Mouse (Mus musculus): ENCODE results near the gene Gm26938. TPM values are rescaled to one million over a fixed set of nuclear protein-coding genes. Genes with fewer than 3 reads are reported as not detected.
A peak's percentile ranks its signal among the peaks of the same experiment; 100 is the strongest.

The Gm26938 gene
- polyA plus RNA-seq, 1 experiment: not detected

- H3K27ac ChIP-seq (ENCODE audit: insufficient read depth, low read depth, low read length): no peak overlapping the region
- TF ChIP-seq POLR2A (IDR thresholded peaks at IDR 0.05; ENCODE audit: borderline replicate concordance, low read depth, low read length) (no peak), CTCF (IDR thresholded peaks at IDR 0.05; ENCODE audit: low read depth, low read length) (no peak)
- no peaks in the 10 kb centered on the region for H3K4me1 ChIP-seq (ENCODE audit: control insufficient read depth, insufficient read depth, low read length)
- H3K4me3 ChIP-seq (ENCODE audit: insufficient read depth, low read length): no peak overlapping the region
Measured at GRCm38 (mm10) chr5:139781406-139781805, 44.8 kb downstream of the Gm26938 start.

DNA sequence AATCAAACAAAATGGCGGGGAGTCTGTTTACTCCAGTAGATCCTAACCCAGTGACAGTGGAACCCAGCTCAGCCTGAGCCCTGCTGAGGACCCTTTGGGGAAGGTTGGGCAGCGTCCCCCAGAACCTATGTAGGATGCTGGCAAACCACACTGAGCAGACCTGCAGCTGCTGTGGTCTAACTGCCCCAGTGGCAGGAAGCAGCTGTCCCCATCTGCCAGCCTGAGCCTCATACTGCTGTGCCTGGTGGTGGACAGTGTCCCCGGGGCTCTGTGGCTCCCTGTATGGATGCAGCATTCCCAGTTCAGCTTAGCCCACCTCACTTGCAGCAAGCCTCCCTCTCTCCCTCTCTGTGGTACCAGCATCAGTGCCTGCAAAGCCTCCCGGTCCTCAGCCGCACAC lies 49.2 kb downstream of the Gm26938 start:
- H3K4me1 ChIP-seq (ENCODE audit: control insufficient read depth, insufficient read depth, low read length): 0 out of 2 replicates have a peak, but pooled peaks cover 3% of the 10 kb centered on the region
- no peak for TF ChIP-seq POLR2A (IDR thresholded peaks at IDR 0.05; ENCODE audit: borderline replicate concordance, low read depth, low read length)
- TF ChIP-seq CTCF (IDR thresholded peaks at IDR 0.05; ENCODE audit: low read depth, low read length): no peak
- no peak overlapping the region for H3K27ac ChIP-seq (ENCODE audit: insufficient read depth, low read depth, low read length)
- H3K4me3 ChIP-seq (ENCODE audit: insufficient read depth, low read length): no peak overlapping the region

GRCm38 (mm10) chr5:139775216-139775926 lies 50.8 kb downstream of the Gm26938 start, which contains the start of gene Ints1:
Ints1 (minus strand) TSS chr5:139775674.
- Histone ChIP-seq H3K4me1 (ENCODE audit: control insufficient read depth, insufficient read depth, low read length) (0 out of 2 replicates have a peak, but pooled peaks cover 3% of the 10 kb centered on the region), H3K4me3 (ENCODE audit: insufficient read depth, low read length) (peak within 1 kb of the TSS; percentile 92), H3K27ac (ENCODE audit: insufficient read depth, low read depth, low read length) (no peak within 1 kb of the TSS)
- TF ChIP-seq CTCF (IDR thresholded peaks at IDR 0.05; ENCODE audit: low read depth, low read length) (peak; percentile 66), POLR2A (IDR thresholded peaks at IDR 0.05; ENCODE audit: borderline replicate concordance, low read depth, low read length) (no peak)

GRCm38 (mm10) chr5:139768216-139768615 lies 58.0 kb downstream of the Gm26938 start:
- TF ChIP-seq POLR2A (IDR thresholded peaks at IDR 0.05; ENCODE audit: borderline replicate concordance, low read depth, low read length) (no peak), CTCF (IDR thresholded peaks at IDR 0.05; ENCODE audit: low read depth, low read length) (no peak)
- Histone ChIP-seq H3K4me3 (ENCODE audit: insufficient read depth, low read length) (no peak overlapping the region), H3K27ac (ENCODE audit: insufficient read depth, low read depth, low read length) (no peak overlapping the region), H3K4me1 (ENCODE audit: control insufficient read depth, insufficient read depth, low read length) (no peaks in the 10 kb centered on the region)

DNA sequence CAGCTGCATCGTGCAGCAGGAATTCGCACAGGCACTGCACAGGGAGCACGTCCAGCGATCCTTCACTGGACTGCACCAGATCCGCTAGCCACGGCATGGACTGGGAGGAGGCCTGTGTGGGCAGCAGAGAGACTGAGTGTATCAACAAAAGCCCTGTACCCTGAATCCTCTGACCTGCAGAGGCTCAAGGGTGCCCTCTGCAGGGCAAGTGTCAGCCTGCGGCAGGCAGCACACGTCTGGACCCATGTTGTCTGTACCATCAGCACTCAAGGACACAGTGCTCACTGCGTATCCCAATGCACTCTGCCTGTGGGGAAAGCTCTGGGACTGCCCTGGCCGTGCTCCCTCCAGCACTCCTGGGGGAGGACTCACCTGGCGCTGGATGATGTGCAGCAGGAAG lies 61.9 kb downstream of the Gm26938 start:
- H3K4me1 ChIP-seq (ENCODE audit: control insufficient read depth, insufficient read depth, low read length): no peaks in the 10 kb centered on the region
- TF ChIP-seq POLR2A (IDR thresholded peaks at IDR 0.05; ENCODE audit: borderline replicate concordance, low read depth, low read length) (no peak), CTCF (IDR thresholded peaks at IDR 0.05; ENCODE audit: low read depth, low read length) (no peak)
- no peak overlapping the region for H3K27ac ChIP-seq (ENCODE audit: insufficient read depth, low read depth, low read length)
- H3K4me3 ChIP-seq (ENCODE audit: insufficient read depth, low read length): no peak overlapping the region

GRCm38 (mm10) chr5:139758096-139758495 lies 68.1 kb downstream of the Gm26938 start:
- Histone ChIP-seq H3K4me3 (ENCODE audit: insufficient read depth, low read length) (no peak overlapping the region), H3K4me1 (ENCODE audit: control insufficient read depth, insufficient read depth, low read length) (no peaks in the 10 kb centered on the region), H3K27ac (ENCODE audit: insufficient read depth, low read depth, low read length) (no peak overlapping the region)
- no peak for TF ChIP-seq POLR2A (IDR thresholded peaks at IDR 0.05; ENCODE audit: borderline replicate concordance, low read depth, low read length)
- no peak for TF ChIP-seq CTCF (IDR thresholded peaks at IDR 0.05; ENCODE audit: low read depth, low read length)

Other genes with a start within 250 kb of the Gm26938 start
- gene Micall2, start 90.1 kb downstream of the Gm26938 start, polyA plus RNA-seq (2012; ENCODE audit: insufficient read depth, insufficient read length, missing spikeins): 5.6 and 6.0 TPM in 2 replicates
- gene Ints1, start 50.7 kb downstream of the Gm26938 start, polyA plus RNA-seq (2012; ENCODE audit: insufficient read depth, insufficient read length, missing spikeins): 27.3 and 29.8 TPM in 2 replicates
- 13.5 and 15.7 TPM in 2 replicates for gene Mafk, start 34.9 kb downstream of the Gm26938 start, polyA plus RNA-seq (2012; ENCODE audit: insufficient read depth, insufficient read length, missing spikeins)
- not detected in 2 replicates for gene Tmem184a, start 6.5 kb downstream of the Gm26938 start, polyA plus RNA-seq (2012; ENCODE audit: insufficient read depth, insufficient read length, missing spikeins)
- gene Psmg3, start 478 bp upstream of the Gm26938 start, polyA plus RNA-seq (2012; ENCODE audit: insufficient read depth, insufficient read length, missing spikeins): 13.0 and 17.8 TPM in 2 replicates
- not detected in 2 replicates for gene Elfn1, start 81.5 kb upstream of the Gm26938 start, polyA plus RNA-seq (2012; ENCODE audit: insufficient read depth, insufficient read length, missing spikeins)

All from bone marrow macrophage, adult 2 months (primary cell).